Mouse (Mus musculus): ENCODE data around the gene Pde6d.

The Pde6d gene

GRCm38 (mm10) chr1:86501559-86501958 is 80.9 kb downstream of the Pde6d start:
- DNase-seq: peak; percentile 98

GRCm38 (mm10) chr1:86501114-86501532 is 81.3 kb downstream of the Pde6d start:
- DNase-seq: peak; percentile 66

- DNase-seq: no peak
These were observed 81.7 kb downstream of the Pde6d start for GRCm38 (mm10) chr1:86500681-86501080.

- DNase-seq: peak; percentile 79
These were observed 82.5 kb downstream of the Pde6d start for GRCm38 (mm10) chr1:86499903-86500302.

- no peak for DNase-seq
These were observed 83.8 kb downstream of the Pde6d start for GRCm38 (mm10) chr1:86498611-86499010.

GRCm38 (mm10) chr1:86497986-86498385 is 84.4 kb downstream of the Pde6d start:
- DNase-seq: peak; percentile 80

- DNase-seq: peak; percentile 72
These were observed 85.1 kb downstream of the Pde6d start for GRCm38 (mm10) chr1:86497361-86497760.

- no peak for DNase-seq
These were observed 86.1 kb downstream of the Pde6d start for GRCm38 (mm10) chr1:86496340-86496739.

GRCm38 (mm10) chr1:86493783-86494182 is 88.6 kb downstream of the Pde6d start:
- no peak for DNase-seq

Data from kidney, adult 18-20 months (tissue).